ENCODE assay signal across 8 mouse cellular contexts in genomic region chr9:121777484-121778065, GRCm38 (mm10). TPM values are rescaled to one million over a fixed set of nuclear protein-coding genes. Genes with fewer than 3 reads are reported as not detected.
DNase-seq lines count a peak whose midpoint lies in the region; ATAC-seq and TF ChIP-seq lines count a peak whose summit lies in the region.

Gene Klhl40, plus strand, starts transcription at chr9:121777607.

- no peak for TF ChIP-seq CTCF in small intestine, adult 2 months (IDR thresholded peaks at IDR 0.05; ENCODE audit: extremely low read depth, insufficient read length, insufficient replicate concordance, low read depth, low read length)

- intact Hi-C loops in left cerebral cortex, postnatal 36 days (cut with DNase I) = no loop called here

- no peaks in the 10 kb centered on the region for H3K36me3 ChIP-seq in kidney, embryonic 15.5 days
- H3K36me3 ChIP-seq in small intestine, adult 2 months (ENCODE audit: control insufficient read depth, insufficient read depth, low read length) = no peaks in the 10 kb centered on the region

- no peak for DNase-seq in kidney, postnatal 36 days
- peak; percentile 74 for DNase-seq in brain, adult 2 months (ENCODE audit: low read depth, low spot score)
- DNase-seq in left cerebral cortex, postnatal 36 days (ENCODE audit: low spot score in 2 of 2) = peak; percentile 81 to 85
- no peak for DNase-seq in thymus, adult 18-20 months
- DNase-seq in urinary bladder, adult 18-20 months (ENCODE audit: low spot score in 2 of 2) = no peak

- H3K4me1 ChIP-seq in kidney, embryonic 15.5 days = peaks cover 10% of the 10 kb centered on the region
- 0 out of 2 replicates have a peak, but pooled peaks cover 2% of the 10 kb centered on the region for H3K4me1 ChIP-seq in small intestine, adult 2 months (ENCODE audit: control insufficient read depth, insufficient read depth, insufficient read length, low read length)

- H3K4me2 ChIP-seq in kidney, embryonic 15.5 days = peak within 1 kb of the TSS; percentile 64

- TF ChIP-seq POLR2A in small intestine, adult 2 months (IDR thresholded peaks at IDR 0.05; ENCODE audit: low read depth, low read length) = no peak

- no peaks in the 10 kb centered on the region for H3K9me3 ChIP-seq in kidney, embryonic 15.5 days (replicated peaks)

- no peak within 1 kb of the TSS for H3K27ac ChIP-seq in kidney, embryonic 15.5 days
- no peak within 1 kb of the TSS for H3K27ac ChIP-seq in small intestine, adult 2 months (ENCODE audit: insufficient read depth, low read depth, low read length)

- ATAC-seq in kidney, embryonic 15.5 days (replicated peaks; ENCODE audit: low FRiP score) = peak; percentile 50; the same call in 1 of the 2 replicates
- peak; percentile 36 for ATAC-seq in granulocyte monocyte progenitor cell, adult 5-6 weeks (replicated peaks; ENCODE audit: poor library complexity, severe bottlenecking)

- WGBS in kidney, embryonic 15.5 days = 18% methylated on average over 30 of the region's 30 CpGs
- WGBS in small intestine, adult 2 months = 14% methylated on average over 30 of the region's 30 CpGs

- no peak within 1 kb of the TSS for H3K9ac ChIP-seq in kidney, embryonic 15.5 days

- H3K4me3 ChIP-seq in kidney, embryonic 15.5 days (replicated peaks) = peak within 1 kb of the TSS; percentile 36
- peak within 1 kb of the TSS; percentile 9 for H3K4me3 ChIP-seq in small intestine, adult 2 months (ENCODE audit: low read depth, low read length)

- H3K27me3 ChIP-seq in kidney, embryonic 15.5 days = peaks cover 52% of the 10 kb centered on the region
- peaks cover 5% of the 10 kb centered on the region; the same call in 1 of the 2 replicates for H3K27me3 ChIP-seq in small intestine, adult 2 months (ENCODE audit: control insufficient read depth, insufficient read depth, low read length)

RNA-seq across cellular contexts. Expression of gene Klhl40, which starts in this region (rescaled TPM):
- polyA plus RNA-seq in kidney, embryonic 15.5 days (2015; fragmentation: Nextera tagmentation; extraction: Ambion mirVana) = 1.8 and 2.9 TPM in 2 replicates
- total RNA-seq in granulocyte monocyte progenitor cell, adult 5-6 weeks (2014; fragmentation: Nextera tagmentation) = 0.41 TPM in 1 of 2 replicates, not detected in the other
- not detected in 2 replicates for total RNA-seq in granulocyte monocyte progenitor cell, adult 5-6 weeks (2017)
- total RNA-seq in left cerebral cortex, postnatal 36 days (2021) = 1 to 10 TPM; 4.9 to 8.8 TPM
- polyA plus RNA-seq in small intestine, adult 2 months (2012; rRNA removed) = 0.14 TPM in 1 of 2 replicates, not detected in the other

Comparison
In these comparisons a context has a peak if more than half of its experiments do, and no peak if none do; other contexts are left out.
1. RNA of gene Klhl40 (total RNA-seq): 4.9 to 8.8 TPM in left cerebral cortex, postnatal 36 days; 0.41 TPM in granulocyte monocyte progenitor cell, adult 5-6 weeks; every median in the first group is over 4 times any median in the second.
2. Peak in ATAC-seq in granulocyte monocyte progenitor cell, adult 5-6 weeks; RNA of the gene not detected or under 1 TPM.
3. DNase-seq: peak in brain, adult 2 months (single experiment) and left cerebral cortex, postnatal 36 days (2 of 2); none in kidney, postnatal 36 days (0 of 2), thymus, adult 18-20 months (0 of 2) and urinary bladder, adult 18-20 months (0 of 2).